Mouse (Mus musculus): Measurements from ENCODE around the gene Gm14391. TPM values are rescaled to one million over a fixed set of nuclear protein-coding genes. Genes with fewer than 3 reads are reported as not detected.
A peak's percentile ranks its signal among the peaks of the same experiment; 100 is the strongest.
"Not testable (repeated sequence)": the region's sequence is repeated elsewhere in the genome, so short reads cannot be mapped to it uniquely, and the experiment has no call there.

The Gm14391 gene
- polyA plus RNA-seq, 1 experiment from 2014 or later = 5.0 TPM

DNA sequence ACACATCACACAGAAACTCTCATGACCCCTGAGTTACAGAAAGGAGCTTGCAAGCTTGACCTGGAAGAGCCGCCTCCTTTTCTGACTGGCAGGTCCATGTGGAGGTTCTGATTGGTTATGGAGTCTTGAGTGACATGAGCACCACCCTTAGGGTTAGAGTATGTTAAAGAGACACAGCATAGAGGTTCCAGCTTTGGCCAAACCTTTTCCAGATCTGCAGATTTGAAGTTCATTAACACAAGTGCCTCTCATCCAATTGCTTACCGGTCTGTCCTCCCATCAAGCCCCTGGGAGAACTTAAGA lies 64.8 kb downstream of the Gm14391 start, which contains the start of gene Gm14399:
Gene Gm14399, minus strand, starts transcription at position 20 of the 303 bp plus-strand sequence.
- not testable (repeated sequence) for H3K36me3 ChIP-seq; H3K27ac ChIP-seq (replicated peaks); ATAC-seq (ENCODE audit: low FRiP score); H3K27me3 ChIP-seq (replicated peaks); H3K4me1 ChIP-seq; H3K9me3 ChIP-seq (replicated peaks)
- H3K9ac ChIP-seq (replicated peaks) = peak within 1 kb of the TSS; percentile 32; the same call in 1 of the 2 replicates
- peak within 1 kb of the TSS; percentile 46 for H3K4me3 ChIP-seq (replicated peaks)
- H3K4me2 ChIP-seq = peak within 1 kb of the TSS; percentile 51
- 8% methylated on average over 1 of the region's 2 CpGs for WGBS

DNA sequence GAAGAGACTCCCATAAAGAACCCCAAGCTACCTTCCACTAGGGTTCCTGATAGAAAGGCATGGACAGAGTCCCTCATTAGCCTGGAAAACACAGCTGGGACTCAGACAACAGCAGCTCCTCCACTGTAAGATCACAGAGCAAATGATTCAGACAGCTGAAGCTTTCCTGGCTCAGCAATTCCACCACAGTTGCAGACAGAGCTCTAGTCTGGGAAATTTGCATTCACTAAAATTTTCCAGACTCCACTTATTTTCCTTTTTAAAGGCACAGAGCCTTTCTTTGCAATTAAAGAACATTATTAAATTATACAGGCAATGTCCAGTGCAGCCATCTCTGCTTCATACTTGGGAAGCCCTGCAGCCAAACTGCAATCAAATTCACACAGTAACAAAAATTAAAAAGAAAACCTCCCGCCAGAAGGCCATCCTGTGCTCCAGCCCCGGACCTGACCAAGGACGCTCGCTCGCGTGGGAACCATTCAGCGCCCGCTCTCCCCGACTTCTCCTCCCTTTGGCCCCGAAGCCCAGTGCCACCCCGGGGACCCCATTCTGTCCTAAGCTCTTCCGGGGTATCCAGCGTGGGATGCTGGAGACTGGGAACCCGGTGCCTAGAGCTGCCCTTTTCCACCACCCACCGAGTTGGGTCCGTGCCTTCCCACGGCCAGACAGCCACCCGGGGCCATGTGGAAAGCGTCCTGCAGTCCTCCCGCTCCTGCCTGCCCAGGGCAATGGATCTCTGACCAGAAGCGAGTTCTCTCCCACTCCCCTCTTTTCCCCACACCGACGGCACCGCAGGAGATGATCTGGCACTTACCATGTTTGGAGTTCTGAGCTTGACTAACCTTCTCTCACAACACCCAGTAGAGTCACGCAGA lies 65.4 kb downstream of the Gm14391 start:
- 5% methylated on average over 25 of the region's 25 CpGs for WGBS
- H3K9ac ChIP-seq (replicated peaks) = peak overlapping the region; percentile 32; the same call in 1 of the 2 replicates
- peak overlapping the region; percentile 46 for H3K4me3 ChIP-seq (replicated peaks)
- H3K27me3 ChIP-seq (replicated peaks); ATAC-seq (ENCODE audit: low FRiP score); H3K36me3 ChIP-seq; H3K4me1 ChIP-seq; H3K27ac ChIP-seq (replicated peaks); H3K9me3 ChIP-seq (replicated peaks): not testable (repeated sequence)
- peak overlapping the region; percentile 51 for H3K4me2 ChIP-seq

Other genes with a start within 250 kb of the Gm14391 start
- 0.23 TPM in 1 of 2 replicates, not detected in the other for gene Gm14444, start 196.7 kb downstream of the Gm14391 start, polyA plus RNA-seq (2015; fragmentation: Nextera tagmentation; extraction: Ambion mirVana)
- gene Gm14393, start 139.1 kb downstream of the Gm14391 start, polyA plus RNA-seq (2015; fragmentation: Nextera tagmentation; extraction: Ambion mirVana) = 0.37 and 0.45 TPM in 2 replicates
- gene Gm14399, start 64.9 kb downstream of the Gm14391 start, polyA plus RNA-seq (2015; fragmentation: Nextera tagmentation; extraction: Ambion mirVana) = 4.3 and 6.4 TPM in 2 replicates
- gene Gm14443, start 31.0 kb downstream of the Gm14391 start, polyA plus RNA-seq (2015; fragmentation: Nextera tagmentation; extraction: Ambion mirVana) = 1.2 and 1.4 TPM in 2 replicates
- gene Gm14440, start 68.2 kb upstream of the Gm14391 start, polyA plus RNA-seq (2015; fragmentation: Nextera tagmentation; extraction: Ambion mirVana) = 0.05 and 3.2 TPM in 2 replicates
- gene Gm4631, start 131.3 kb upstream of the Gm14391 start, polyA plus RNA-seq (2015; fragmentation: Nextera tagmentation; extraction: Ambion mirVana) = 16.9 and 17.0 TPM in 2 replicates
- gene Zfp968, start 165.5 kb upstream of the Gm14391 start, polyA plus RNA-seq (2015; fragmentation: Nextera tagmentation; extraction: Ambion mirVana) = 3.4 and 5.9 TPM in 2 replicates
- gene Gm4724, start 228.9 kb upstream of the Gm14391 start, polyA plus RNA-seq (2015; fragmentation: Nextera tagmentation; extraction: Ambion mirVana) = 14.8 and 24.7 TPM in 2 replicates